Comparison of ENCODE assay signal across 8 mouse cellular contexts in the genomic region with DNA sequence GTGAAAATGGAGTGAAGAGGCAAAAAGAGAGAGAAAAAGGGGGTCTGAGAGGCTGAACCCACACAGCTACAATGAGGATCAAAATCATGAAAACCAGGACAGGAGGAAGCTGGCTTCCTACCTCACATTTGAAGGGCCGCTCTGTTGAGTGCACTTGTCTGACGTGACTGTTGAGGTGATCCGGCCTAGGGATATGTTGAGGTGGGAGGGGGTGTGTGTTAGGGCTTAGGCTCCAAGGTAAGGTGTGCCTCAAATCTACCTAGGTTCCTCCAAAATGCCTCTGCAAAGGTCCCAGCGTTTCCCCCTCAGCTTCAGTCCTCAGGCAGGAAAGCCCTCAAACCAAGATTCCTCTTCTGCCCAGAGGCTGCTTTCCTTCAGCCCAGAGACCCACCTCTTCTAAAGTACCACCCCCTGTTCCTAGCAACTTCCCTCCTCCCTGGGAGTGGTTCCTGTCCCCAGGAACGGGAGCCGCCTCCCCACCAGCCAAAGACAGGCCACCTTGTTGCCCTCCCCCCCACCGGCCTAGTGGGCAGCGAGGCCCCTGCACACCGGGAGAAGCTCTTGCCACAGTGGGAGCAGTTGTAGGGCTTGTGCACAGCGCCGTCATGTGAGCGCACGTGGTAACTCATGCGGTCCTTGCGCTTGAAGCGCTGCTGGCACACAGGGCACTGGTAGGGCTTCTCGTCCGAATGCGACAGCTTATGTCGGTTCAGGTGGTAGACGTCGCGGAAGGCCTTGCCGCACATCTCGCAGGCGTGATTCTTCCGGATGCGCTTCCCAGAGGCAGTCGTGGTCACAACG. TPM values are rescaled to one million over a fixed set of nuclear protein-coding genes. Genes with fewer than 3 reads are reported as not detected.
DNase-seq lines count a peak whose midpoint lies in the region; ATAC-seq and TF ChIP-seq lines count a peak whose summit lies in the region.

No protein-coding gene starts in this region.

- peaks cover 73% of the 10 kb centered on the region for H3K36me3 ChIP-seq in erythroblast, embryonic 14.5 days (ENCODE audit: control insufficient read depth)
- peaks cover 22% of the 10 kb centered on the region for H3K36me3 ChIP-seq in heart, embryonic 11.5 days (ENCODE audit: control insufficient read depth, insufficient read depth, low read length)
- H3K36me3 ChIP-seq in kidney, embryonic 15.5 days = peaks cover 53% of the 10 kb centered on the region
- peaks cover 43% of the 10 kb centered on the region for H3K36me3 ChIP-seq in liver, embryonic 11.5 days (ENCODE audit: control insufficient read depth, insufficient read depth, low read length)
- H3K36me3 ChIP-seq in stomach, embryonic 15.5 days = peaks cover 19% of the 10 kb centered on the region

- peak overlapping the region; percentile 97 for H3K9ac ChIP-seq in heart, embryonic 11.5 days (ENCODE audit: low read depth, low read length)
- peak overlapping the region; percentile 97 for H3K9ac ChIP-seq in kidney, embryonic 15.5 days
- H3K9ac ChIP-seq in liver, embryonic 11.5 days (ENCODE audit: low read depth, low read length) = peak overlapping the region; percentile 100
- H3K9ac ChIP-seq in stomach, embryonic 15.5 days = peak overlapping the region; percentile 97

- peaks cover 7% of the 10 kb centered on the region for H3K27me3 ChIP-seq in erythroblast, embryonic 14.5 days (ENCODE audit: control insufficient read depth)
- H3K27me3 ChIP-seq in heart, embryonic 11.5 days (ENCODE audit: control insufficient read depth, insufficient read depth, low read length) = no peaks in the 10 kb centered on the region
- H3K27me3 ChIP-seq in kidney, embryonic 15.5 days = no peaks in the 10 kb centered on the region
- H3K27me3 ChIP-seq in liver, embryonic 11.5 days (replicated peaks; ENCODE audit: control insufficient read depth, insufficient read depth, low read length) = no peaks in the 10 kb centered on the region
- H3K27me3 ChIP-seq in stomach, embryonic 15.5 days (replicated peaks) = no peaks in the 10 kb centered on the region

- ATAC-seq in heart, embryonic 11.5 days (replicated peaks; ENCODE audit: insufficient number of reproducible peaks, low FRiP score, low TSS enrichment) = peak; percentile 17; the same call in 1 of the 2 replicates
- peak; percentile 20 for ATAC-seq in kidney, embryonic 15.5 days (replicated peaks; ENCODE audit: low FRiP score)
- peak; percentile 42 for ATAC-seq in liver, embryonic 11.5 days (replicated peaks; ENCODE audit: low FRiP score)
- ATAC-seq in monocyte, adult 5-6 weeks (replicated peaks; ENCODE audit: insufficient number of reproducible peaks, low FRiP score, low TSS enrichment, poor library complexity, severe bottlenecking) = peak; percentile 47
- ATAC-seq in stomach, embryonic 15.5 days (ENCODE audit: insufficient read depth, low FRiP score, low read depth) = peak; percentile 16

- TF ChIP-seq CTCF in brain, embryonic 14.5 days (IDR thresholded peaks at IDR 0.05; ENCODE audit: borderline replicate concordance, extremely low read depth, insufficient read depth, insufficient read length) = peak; percentile 57; the same call in 1 of the 2 replicates

- under 1% methylated on average over 30 of the region's 30 CpGs for WGBS in heart, embryonic 11.5 days (ENCODE audit: insufficient replicate concordance)
- WGBS in kidney, embryonic 15.5 days = under 1% methylated on average over 30 of the region's 30 CpGs
- under 1% methylated on average over 30 of the region's 30 CpGs for WGBS in liver, embryonic 11.5 days
- WGBS in stomach, embryonic 15.5 days = under 1% methylated on average over 30 of the region's 30 CpGs

- H3K4me2 ChIP-seq in heart, embryonic 11.5 days = peak overlapping the region; percentile 96
- peak overlapping the region; percentile 92 for H3K4me2 ChIP-seq in kidney, embryonic 15.5 days
- H3K4me2 ChIP-seq in liver, embryonic 11.5 days = peak overlapping the region; percentile 99
- peak overlapping the region; percentile 87 for H3K4me2 ChIP-seq in stomach, embryonic 15.5 days

- peak; percentile 69 to 78 for DNase-seq in CD8-positive naive resting alpha-beta T cell, adult 2 months (ENCODE audit: low read depth in 2 of 2, low spot score in 2 of 2)
- peak; percentile 95 for DNase-seq in brain, embryonic 14.5 days (ENCODE audit: low read depth)
- peak; percentile 80 for DNase-seq in liver, embryonic 11.5 days (ENCODE audit: low spot score)

- peak overlapping the region; percentile 99 for H3K27ac ChIP-seq in heart, embryonic 11.5 days (ENCODE audit: low read depth, low read length)
- peak overlapping the region; percentile 99 for H3K27ac ChIP-seq in kidney, embryonic 15.5 days
- H3K27ac ChIP-seq in liver, embryonic 11.5 days (ENCODE audit: low read depth, low read length) = peak overlapping the region; percentile 100
- H3K27ac ChIP-seq in stomach, embryonic 15.5 days = peak overlapping the region; percentile 98

- peak overlapping the region; percentile 94 for H3K4me3 ChIP-seq in erythroblast, embryonic 14.5 days (replicated peaks)
- H3K4me3 ChIP-seq in heart, embryonic 11.5 days (ENCODE audit: low read depth, low read length) = peak overlapping the region; percentile 96
- peak overlapping the region; percentile 77 for H3K4me3 ChIP-seq in kidney, embryonic 15.5 days (replicated peaks)
- peak overlapping the region; percentile 99 for H3K4me3 ChIP-seq in liver, embryonic 11.5 days (ENCODE audit: low read depth, low read length)
- peak overlapping the region; percentile 91 for H3K4me3 ChIP-seq in stomach, embryonic 15.5 days (replicated peaks)

- peak; percentile 23; the same call in 1 of the 2 replicates for TF ChIP-seq POLR2A in brain, embryonic 14.5 days (IDR thresholded peaks at IDR 0.05; ENCODE audit: borderline replicate concordance, extremely low read depth, insufficient read depth, insufficient read length, poor library complexity, severe bottlenecking)

- peaks cover 76% of the 10 kb centered on the region for H3K4me1 ChIP-seq in erythroblast, embryonic 14.5 days (ENCODE audit: control insufficient read depth)
- peaks cover 49% of the 10 kb centered on the region for H3K4me1 ChIP-seq in heart, embryonic 11.5 days (ENCODE audit: control insufficient read depth, insufficient read depth, low read length)
- H3K4me1 ChIP-seq in kidney, embryonic 15.5 days = peaks cover 64% of the 10 kb centered on the region
- peaks cover 54% of the 10 kb centered on the region for H3K4me1 ChIP-seq in liver, embryonic 11.5 days (replicated peaks; ENCODE audit: control insufficient read depth, insufficient read depth, low read length)
- peaks cover 54% of the 10 kb centered on the region for H3K4me1 ChIP-seq in stomach, embryonic 15.5 days

- H3K9me3 ChIP-seq in erythroblast, embryonic 14.5 days (ENCODE audit: control insufficient read depth, low read length) = no peaks in the 10 kb centered on the region
- no peaks in the 10 kb centered on the region for H3K9me3 ChIP-seq in heart, embryonic 11.5 days (replicated peaks; ENCODE audit: control insufficient read depth, low read length)
- H3K9me3 ChIP-seq in kidney, embryonic 15.5 days (replicated peaks) = no peaks in the 10 kb centered on the region
- H3K9me3 ChIP-seq in liver, embryonic 11.5 days (ENCODE audit: control insufficient read depth, low read length) = no peaks in the 10 kb centered on the region
- no peaks in the 10 kb centered on the region for H3K9me3 ChIP-seq in stomach, embryonic 15.5 days

RNA-seq across cellular contexts. Expression of gene Maz, which starts 1.9 kb away (rescaled TPM):
- 350 and 352 TPM in 2 replicates for polyA plus RNA-seq in brain, embryonic 14.5 days (2012; rRNA removed)
- polyA plus RNA-seq in erythroblast, embryonic 14.5 days (2012) = 173 and 193 TPM in 2 replicates
- polyA plus RNA-seq in heart, embryonic 11.5 days (2014; fragmentation: Nextera tagmentation; extraction: Ambion mirVana) = 38.6 and 44.1 TPM in 2 replicates
- 64.4 and 65.8 TPM in 2 replicates for polyA plus RNA-seq in kidney, embryonic 15.5 days (2015; fragmentation: Nextera tagmentation; extraction: Ambion mirVana)
- polyA plus RNA-seq in liver, embryonic 11.5 days (2014; fragmentation: Nextera tagmentation; extraction: Ambion mirVana) = 90.8 and 98.8 TPM in 2 replicates
- 16.7 to 36.3 TPM (median 30.1 TPM) in 3 replicates for total RNA-seq in monocyte, adult 5-6 weeks (2017)
- polyA plus RNA-seq in stomach, embryonic 15.5 days (2015; fragmentation: Nextera tagmentation; extraction: Ambion mirVana) = 67.7 and 69.7 TPM in 2 replicates

RNA-seq across cellular contexts. Expression of gene Prrt2, which starts 3.9 kb away (rescaled TPM):
- 71.4 and 81.2 TPM in 2 replicates for polyA plus RNA-seq in brain, embryonic 14.5 days (2012; rRNA removed)
- polyA plus RNA-seq in erythroblast, embryonic 14.5 days (2012) = 0.04 and 0.17 TPM in 2 replicates
- polyA plus RNA-seq in heart, embryonic 11.5 days (2014; fragmentation: Nextera tagmentation; extraction: Ambion mirVana) = 4.5 and 5.0 TPM in 2 replicates
- 5.4 and 7.2 TPM in 2 replicates for polyA plus RNA-seq in kidney, embryonic 15.5 days (2015; fragmentation: Nextera tagmentation; extraction: Ambion mirVana)
- polyA plus RNA-seq in liver, embryonic 11.5 days (2014; fragmentation: Nextera tagmentation; extraction: Ambion mirVana) = 4.5 and 5.4 TPM in 2 replicates
- total RNA-seq in monocyte, adult 5-6 weeks (2017) = not detected in 3 replicates
- polyA plus RNA-seq in stomach, embryonic 15.5 days (2015; fragmentation: Nextera tagmentation; extraction: Ambion mirVana) = 5.9 and 8.1 TPM in 2 replicates

RNA-seq across cellular contexts. Expression of gene Gm42742, which starts 4.1 kb away (rescaled TPM):
- polyA plus RNA-seq in brain, embryonic 14.5 days (2012; rRNA removed) = 77.9 and 87.6 TPM in 2 replicates
- 15.4 and 20.8 TPM in 2 replicates for polyA plus RNA-seq in erythroblast, embryonic 14.5 days (2012)
- polyA plus RNA-seq in heart, embryonic 11.5 days (2014; fragmentation: Nextera tagmentation; extraction: Ambion mirVana) = 36.6 and 40.9 TPM in 2 replicates
- polyA plus RNA-seq in kidney, embryonic 15.5 days (2015; fragmentation: Nextera tagmentation; extraction: Ambion mirVana) = 52.6 and 61.2 TPM in 2 replicates
- polyA plus RNA-seq in liver, embryonic 11.5 days (2014; fragmentation: Nextera tagmentation; extraction: Ambion mirVana) = 19.8 and 52.9 TPM in 2 replicates
- 6.4 to 36.5 TPM (median 36.3 TPM) in 3 replicates for total RNA-seq in monocyte, adult 5-6 weeks (2017)
- 25.0 and 63.8 TPM in 2 replicates for polyA plus RNA-seq in stomach, embryonic 15.5 days (2015; fragmentation: Nextera tagmentation; extraction: Ambion mirVana)

RNA-seq across cellular contexts. Expression of gene Pagr1a, which starts 7.8 kb away (rescaled TPM):
- 13.0 and 24.4 TPM in 2 replicates for polyA plus RNA-seq in brain, embryonic 14.5 days (2012; rRNA removed)
- 8.2 and 13.3 TPM in 2 replicates for polyA plus RNA-seq in erythroblast, embryonic 14.5 days (2012)
- polyA plus RNA-seq in heart, embryonic 11.5 days (2014; fragmentation: Nextera tagmentation; extraction: Ambion mirVana) = 50.9 and 53.2 TPM in 2 replicates
- polyA plus RNA-seq in kidney, embryonic 15.5 days (2015; fragmentation: Nextera tagmentation; extraction: Ambion mirVana) = 44.8 and 59.5 TPM in 2 replicates
- 45.6 and 75.0 TPM in 2 replicates for polyA plus RNA-seq in liver, embryonic 11.5 days (2014; fragmentation: Nextera tagmentation; extraction: Ambion mirVana)
- 3.8 to 52.6 TPM (median 4.4 TPM) in 3 replicates for total RNA-seq in monocyte, adult 5-6 weeks (2017)
- 33.1 and 62.5 TPM in 2 replicates for polyA plus RNA-seq in stomach, embryonic 15.5 days (2015; fragmentation: Nextera tagmentation; extraction: Ambion mirVana)

RNA-seq across cellular contexts. Expression of gene Pagr1b, which starts 8.7 kb away (rescaled TPM):
- 1.0 and 1.2 TPM in 2 replicates for polyA plus RNA-seq in brain, embryonic 14.5 days (2012; rRNA removed)
- not detected in 2 replicates for polyA plus RNA-seq in erythroblast, embryonic 14.5 days (2012)
- polyA plus RNA-seq in heart, embryonic 11.5 days (2014; fragmentation: Nextera tagmentation; extraction: Ambion mirVana) = not detected in 2 replicates
- 0.45 TPM in 1 of 2 replicates, not detected in the other for polyA plus RNA-seq in kidney, embryonic 15.5 days (2015; fragmentation: Nextera tagmentation; extraction: Ambion mirVana)
- 0.41 TPM in 1 of 2 replicates, not detected in the other for polyA plus RNA-seq in liver, embryonic 11.5 days (2014; fragmentation: Nextera tagmentation; extraction: Ambion mirVana)
- total RNA-seq in monocyte, adult 5-6 weeks (2017) = 2.9 to 7.8 TPM (median 5.2 TPM) in 3 replicates
- polyA plus RNA-seq in stomach, embryonic 15.5 days (2015; fragmentation: Nextera tagmentation; extraction: Ambion mirVana) = 1.0 TPM in 1 of 2 replicates, not detected in the other

Comparison
In these comparisons a context has a peak if more than half of its experiments do, and no peak if none do; other contexts are left out.
1. Peak in every context shown above with its lines: DNase-seq, ATAC-seq, H3K4me3 ChIP-seq and H3K27ac ChIP-seq.